Mouse (Mus musculus): ENCODE measurements around the gene Endod1. TPM values are rescaled to one million over a fixed set of nuclear protein-coding genes. Genes with fewer than 3 reads are reported as not detected.

Gene Endod1
- total RNA-seq (2023) = 10 to 100 TPM; 10.2 to 13.9 TPM

DNA sequence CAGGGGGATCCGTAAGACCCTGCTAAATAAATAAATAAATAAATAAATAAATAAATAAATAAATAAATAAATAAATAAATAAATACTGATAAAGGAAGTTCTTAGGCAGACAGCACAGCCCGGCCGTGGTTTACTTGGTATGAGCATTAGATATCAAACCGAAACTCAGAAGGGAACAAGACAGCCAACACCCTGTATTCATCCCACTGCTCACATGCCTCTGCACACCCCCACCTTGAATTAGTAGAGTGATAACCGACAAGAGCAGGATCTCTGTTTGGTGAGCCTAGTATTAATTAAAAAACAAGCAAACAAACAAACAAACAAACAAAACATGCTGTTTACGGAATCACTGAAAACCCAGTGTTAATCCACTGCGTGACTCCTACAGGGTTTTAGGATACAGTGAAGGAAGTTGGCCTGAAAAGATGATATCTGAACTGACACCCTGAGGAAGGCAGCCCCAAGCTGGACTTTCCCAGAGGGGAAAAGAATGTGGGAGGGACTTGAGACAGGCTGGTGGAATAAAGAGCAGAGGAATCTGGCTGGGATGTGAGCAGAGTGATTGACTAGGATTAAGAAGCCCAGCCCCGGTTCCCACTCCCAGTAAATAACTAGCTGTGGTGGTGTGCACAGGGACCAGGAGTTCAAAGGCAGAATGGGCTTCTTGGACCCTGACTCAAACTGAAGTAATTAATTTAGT lies at the start of gene Endod1:
TSS of gene Endod1 (minus strand) at position 155 of the 703 bp plus-strand sequence.

Other genes starting within 250 kb of the Endod1 start
- 100 to 1,000 TPM; 164 to 177 TPM for gene Sesn3, start 106.4 kb downstream of the Endod1 start, total RNA-seq (2023)
- gene Kdm4d, start 119.0 kb upstream of the Endod1 start, total RNA-seq (2023) = 1 to 10 TPM; 1.3 to 1.7 TPM
- 100 to 1,000 TPM; 108 to 115 TPM for gene Cwc15, start 119.1 kb upstream of the Endod1 start, total RNA-seq (2023)